Mouse (Mus musculus): ENCODE data around the gene Sf3a3.

The Sf3a3 gene

GRCm38 (mm10) chr4:124685897-124686402, 28.6 kb upstream of the Sf3a3 start:
- Histone ChIP-seq H3K27me3 (ENCODE audit: control insufficient read depth, insufficient read depth, low read length, poor library complexity, severe bottlenecking) (no peaks in the 10 kb centered on the region), H3K36me3 (ENCODE audit: control insufficient read depth, insufficient read depth, low read length, poor library complexity, severe bottlenecking) (peaks cover 10% of the 10 kb centered on the region)
- DNase-seq (ENCODE audit: low read depth, low spot score): no peak

DNA sequence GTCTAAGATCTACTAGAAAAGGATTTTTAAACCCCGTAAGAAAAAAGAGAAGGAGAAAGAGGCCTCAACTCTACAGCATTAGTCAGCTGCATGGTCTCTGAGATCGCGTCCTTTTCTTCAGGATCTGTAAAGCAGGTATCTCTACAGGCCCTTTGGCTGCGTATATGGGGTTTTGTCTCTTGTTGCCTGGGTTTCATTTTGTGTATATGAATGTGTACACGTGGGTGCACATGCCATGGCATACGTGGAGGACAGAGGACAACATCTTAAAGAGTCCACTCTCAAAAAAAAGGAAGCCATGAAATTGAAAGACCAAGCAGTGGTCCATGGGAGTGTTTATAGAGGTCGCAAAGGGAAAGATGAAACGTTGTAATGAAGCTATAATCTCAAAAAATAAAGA, 23.1 kb upstream of the Sf3a3 start:
- H3K36me3 ChIP-seq (ENCODE audit: control insufficient read depth, insufficient read depth, low read length, poor library complexity, severe bottlenecking): peaks cover 2% of the 10 kb centered on the region; the same call in 1 of the 2 replicates
- H3K27me3 ChIP-seq (ENCODE audit: control insufficient read depth, insufficient read depth, low read length, poor library complexity, severe bottlenecking): no peaks in the 10 kb centered on the region
- no peak for DNase-seq (ENCODE audit: low read depth, low spot score)

DNA sequence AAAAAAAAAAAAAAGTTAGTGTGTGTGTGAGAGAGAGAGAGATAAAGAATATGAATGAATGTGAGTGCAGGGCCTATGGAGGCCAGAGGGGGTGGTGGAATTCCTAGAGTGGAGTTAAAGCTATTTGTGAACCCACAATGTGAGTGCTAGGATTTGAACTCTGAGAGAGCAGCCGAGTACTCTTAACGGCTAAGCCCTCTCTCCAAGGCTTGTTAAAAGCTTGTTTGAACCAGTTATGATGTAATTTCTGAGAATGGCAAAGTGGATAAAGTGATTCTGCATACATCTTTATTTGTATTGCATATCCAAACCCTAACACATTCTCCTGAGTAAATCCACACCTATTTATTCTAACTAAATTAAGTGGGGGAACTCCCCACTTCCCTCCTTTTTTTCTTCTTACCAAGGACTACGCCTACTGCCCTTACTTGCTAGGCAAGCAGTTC, 22.1 kb upstream of the Sf3a3 start:
- Histone ChIP-seq H3K36me3 (ENCODE audit: control insufficient read depth, insufficient read depth, low read length, poor library complexity, severe bottlenecking) (peaks cover 2% of the 10 kb centered on the region; the same call in 1 of the 2 replicates), H3K27me3 (ENCODE audit: control insufficient read depth, insufficient read depth, low read length, poor library complexity, severe bottlenecking) (no peaks in the 10 kb centered on the region)
- DNase-seq (ENCODE audit: low read depth, low spot score): no peak

- DNase-seq (ENCODE audit: low read depth, low spot score): peak; percentile 90
- Histone ChIP-seq H3K36me3 (ENCODE audit: control insufficient read depth, insufficient read depth, low read length, poor library complexity, severe bottlenecking) (peaks cover 2% of the 10 kb centered on the region; the same call in 1 of the 2 replicates), H3K27me3 (ENCODE audit: control insufficient read depth, insufficient read depth, low read length, poor library complexity, severe bottlenecking) (no peaks in the 10 kb centered on the region)
Measured at GRCm38 (mm10) chr4:124693135-124693894, 21.3 kb upstream of the Sf3a3 start, which contains the start of gene Utp11. Gene Utp11 (minus strand): TSS chr4:124693600.

DNA sequence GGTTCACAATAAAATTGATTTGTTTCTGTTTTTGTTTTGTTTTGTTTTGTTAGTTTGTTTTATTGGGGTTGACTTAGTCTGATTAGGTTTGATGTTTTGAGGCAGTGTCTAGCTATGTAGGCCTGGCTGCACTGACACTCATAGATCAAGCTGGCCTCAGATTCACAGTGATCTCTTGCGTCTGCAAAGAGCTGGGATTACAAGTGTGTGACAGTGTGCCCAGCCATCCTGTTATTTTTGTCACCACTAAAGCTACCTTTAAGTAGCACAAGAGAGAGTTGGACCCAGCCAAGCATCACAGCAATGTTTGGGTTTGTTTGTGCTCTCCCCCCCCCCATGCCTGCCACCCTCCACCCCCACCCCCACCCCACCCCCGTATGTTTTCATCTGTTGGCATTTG, 20.0 kb upstream of the Sf3a3 start:
- H3K36me3 ChIP-seq (ENCODE audit: control insufficient read depth, insufficient read depth, low read length, poor library complexity, severe bottlenecking): peaks cover 2% of the 10 kb centered on the region; the same call in 1 of the 2 replicates
- H3K27me3 ChIP-seq (ENCODE audit: control insufficient read depth, insufficient read depth, low read length, poor library complexity, severe bottlenecking): no peaks in the 10 kb centered on the region
- no peak for DNase-seq (ENCODE audit: low read depth, low spot score)

- DNase-seq (ENCODE audit: low read depth, low spot score): peak; percentile 34
Measured at GRCm38 (mm10) chr4:124695786-124696516, 18.6 kb upstream of the Sf3a3 start.

DNA sequence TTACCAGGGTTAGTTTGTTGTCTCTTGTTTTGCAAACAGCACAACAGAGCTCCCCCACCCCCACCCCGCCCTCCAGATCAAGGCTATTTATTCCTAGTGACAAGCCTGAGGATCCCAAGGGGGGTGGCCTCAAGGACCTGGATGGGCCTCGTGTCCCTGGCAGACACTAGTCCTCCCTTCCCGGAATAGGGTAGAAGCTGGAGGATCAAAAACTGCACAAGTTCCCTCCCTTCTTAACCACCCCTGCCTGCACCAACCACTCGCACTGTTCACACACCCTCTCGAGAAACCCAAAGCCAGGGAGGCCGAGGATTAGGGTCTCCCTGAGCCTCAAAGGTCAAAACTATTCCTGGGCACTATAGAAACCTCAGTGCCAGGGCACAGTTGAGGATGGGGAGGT, 14.8 kb upstream of the Sf3a3 start:
- H3K36me3 ChIP-seq (ENCODE audit: control insufficient read depth, insufficient read depth, low read length, poor library complexity, severe bottlenecking): no peaks in the 10 kb centered on the region
- DNase-seq (ENCODE audit: low read depth, low spot score): no peak
- H3K27me3 ChIP-seq (ENCODE audit: control insufficient read depth, insufficient read depth, low read length, poor library complexity, severe bottlenecking): no peaks in the 10 kb centered on the region

More at GRCm38 (mm10) chr4:124695786-124696516, 18.6 kb upstream of the Sf3a3 start:
- peaks cover 2% of the 10 kb centered on the region; the same call in 1 of the 2 replicates for H3K36me3 ChIP-seq (ENCODE audit: control insufficient read depth, insufficient read depth, low read length, poor library complexity, severe bottlenecking)
- no peaks in the 10 kb centered on the region for H3K27me3 ChIP-seq (ENCODE audit: control insufficient read depth, insufficient read depth, low read length, poor library complexity, severe bottlenecking)

DNA sequence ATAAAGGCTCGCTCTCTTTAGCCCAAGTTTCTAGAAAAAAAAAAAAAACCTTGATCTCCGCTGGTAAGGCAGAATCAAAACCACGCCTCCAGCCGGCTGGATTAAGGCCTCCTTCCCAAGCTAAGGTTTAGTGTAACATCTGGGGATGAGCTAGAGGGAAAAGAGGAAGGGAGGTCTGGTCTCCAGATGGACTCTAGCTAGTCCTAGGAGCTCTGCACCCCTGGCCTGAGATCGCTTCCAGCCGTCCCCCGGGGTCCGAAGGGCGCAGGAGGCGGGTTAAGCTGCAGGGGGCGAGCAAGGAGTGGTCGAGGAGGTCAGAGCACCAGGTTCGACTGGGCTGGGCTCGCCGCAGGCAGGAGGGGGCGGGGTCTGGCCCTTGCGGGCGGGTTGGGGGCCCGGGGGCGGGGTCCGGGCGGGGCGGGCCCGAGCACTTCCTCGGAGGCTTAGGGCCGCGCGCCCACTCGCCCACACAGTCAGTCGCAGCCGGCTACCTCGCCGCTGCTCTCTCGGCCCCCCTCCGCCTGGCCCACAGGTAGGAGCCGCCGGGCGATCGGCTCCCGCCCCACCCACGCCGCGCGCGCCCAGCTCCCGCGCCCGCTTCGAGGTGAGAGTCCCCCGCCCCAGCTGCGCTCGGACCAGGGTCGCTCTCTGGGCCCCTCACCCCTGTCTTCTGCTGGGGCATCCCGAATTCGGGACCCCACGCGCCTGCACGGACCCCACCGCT, 14.2 kb upstream of the Sf3a3 start, which contains the start of gene Fhl3:
Gene Fhl3, plus strand, starts transcription at position 454 of the 724 bp plus-strand sequence.
- Histone ChIP-seq H3K27me3 (ENCODE audit: control insufficient read depth, insufficient read depth, low read length, poor library complexity, severe bottlenecking) (no peaks in the 10 kb centered on the region), H3K36me3 (ENCODE audit: control insufficient read depth, insufficient read depth, low read length, poor library complexity, severe bottlenecking) (no peaks in the 10 kb centered on the region)
- peak; percentile 77 for DNase-seq (ENCODE audit: low read depth, low spot score)

DNA sequence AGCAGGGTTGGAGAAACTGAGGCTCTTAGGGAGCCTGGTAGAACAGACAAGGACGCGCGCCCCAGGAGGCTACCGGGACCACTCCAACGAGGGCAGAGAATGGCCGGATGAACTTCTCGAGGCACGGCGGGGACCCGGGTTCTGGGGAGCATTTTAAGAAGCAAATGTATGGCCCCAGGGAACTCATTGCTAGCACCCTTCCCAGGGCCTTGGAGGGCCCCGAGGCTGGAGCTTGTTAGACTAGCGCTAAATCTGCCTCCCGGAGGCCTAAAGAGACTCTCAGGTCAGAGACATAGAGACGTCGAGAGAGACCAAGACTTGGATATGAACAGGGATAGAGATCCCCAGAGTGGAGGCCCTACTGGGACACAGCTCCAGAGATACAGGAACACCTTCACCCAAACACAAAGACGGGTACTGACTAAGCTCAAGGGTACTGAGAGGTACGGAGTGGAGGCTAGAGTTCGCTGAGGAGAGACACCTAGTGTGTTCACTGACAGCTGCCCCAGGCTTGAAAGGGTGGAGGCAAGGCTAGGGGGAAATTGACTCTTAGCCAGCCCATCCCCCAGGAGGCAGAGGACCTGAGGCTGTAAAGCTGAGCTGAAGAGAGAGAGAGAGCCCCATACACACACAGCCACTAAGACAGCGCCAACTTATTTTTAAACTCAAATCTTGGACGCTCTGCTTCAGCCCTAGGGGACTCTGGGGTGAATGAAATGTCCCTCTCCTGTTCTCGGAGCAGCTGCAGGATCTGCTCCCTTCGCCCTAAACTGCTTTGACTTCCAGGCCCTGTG, 13.3 kb upstream of the Sf3a3 start:
- H3K27me3 ChIP-seq (ENCODE audit: control insufficient read depth, insufficient read depth, low read length, poor library complexity, severe bottlenecking): no peaks in the 10 kb centered on the region
- no peaks in the 10 kb centered on the region for H3K36me3 ChIP-seq (ENCODE audit: control insufficient read depth, insufficient read depth, low read length, poor library complexity, severe bottlenecking)
- peak; percentile 45 for DNase-seq (ENCODE audit: low read depth, low spot score)

DNA sequence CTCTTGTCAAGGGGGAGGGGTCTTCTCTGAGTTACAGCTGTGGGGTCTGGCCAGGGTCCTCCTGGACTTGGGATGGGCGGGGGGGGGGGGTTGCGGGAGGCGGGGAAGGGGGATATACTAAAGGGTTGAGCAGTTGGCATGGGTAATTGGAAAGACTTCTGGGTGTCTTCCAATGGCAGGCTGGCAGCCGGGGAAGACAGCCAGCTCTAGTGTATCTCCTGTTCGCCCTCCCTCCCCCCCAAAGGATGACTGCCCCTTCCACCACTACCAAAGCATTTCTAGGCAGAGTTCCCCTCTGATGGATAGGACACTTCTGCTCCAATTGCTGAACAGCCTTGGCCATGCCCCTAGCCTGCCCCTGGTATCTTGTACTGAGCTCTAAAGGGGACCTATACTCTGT, 12.7 kb upstream of the Sf3a3 start:
- no peaks in the 10 kb centered on the region for H3K27me3 ChIP-seq (ENCODE audit: control insufficient read depth, insufficient read depth, low read length, poor library complexity, severe bottlenecking)
- H3K36me3 ChIP-seq (ENCODE audit: control insufficient read depth, insufficient read depth, low read length, poor library complexity, severe bottlenecking): no peaks in the 10 kb centered on the region
- DNase-seq (ENCODE audit: low read depth, low spot score): no peak

- no peak for DNase-seq (ENCODE audit: low read depth, low spot score)
- Histone ChIP-seq H3K27me3 (ENCODE audit: control insufficient read depth, insufficient read depth, low read length, poor library complexity, severe bottlenecking) (no peaks in the 10 kb centered on the region), H3K36me3 (ENCODE audit: control insufficient read depth, insufficient read depth, low read length, poor library complexity, severe bottlenecking) (no peaks in the 10 kb centered on the region)
Measured at GRCm38 (mm10) chr4:124703406-124703805, 11.2 kb upstream of the Sf3a3 start.

GRCm38 (mm10) chr4:124703881-124704796, 10.4 kb upstream of the Sf3a3 start:
- Histone ChIP-seq H3K36me3 (ENCODE audit: control insufficient read depth, insufficient read depth, low read length, poor library complexity, severe bottlenecking) (no peaks in the 10 kb centered on the region), H3K27me3 (ENCODE audit: control insufficient read depth, insufficient read depth, low read length, poor library complexity, severe bottlenecking) (no peaks in the 10 kb centered on the region)
- DNase-seq (ENCODE audit: low read depth, low spot score): peak; percentile 71

DNA sequence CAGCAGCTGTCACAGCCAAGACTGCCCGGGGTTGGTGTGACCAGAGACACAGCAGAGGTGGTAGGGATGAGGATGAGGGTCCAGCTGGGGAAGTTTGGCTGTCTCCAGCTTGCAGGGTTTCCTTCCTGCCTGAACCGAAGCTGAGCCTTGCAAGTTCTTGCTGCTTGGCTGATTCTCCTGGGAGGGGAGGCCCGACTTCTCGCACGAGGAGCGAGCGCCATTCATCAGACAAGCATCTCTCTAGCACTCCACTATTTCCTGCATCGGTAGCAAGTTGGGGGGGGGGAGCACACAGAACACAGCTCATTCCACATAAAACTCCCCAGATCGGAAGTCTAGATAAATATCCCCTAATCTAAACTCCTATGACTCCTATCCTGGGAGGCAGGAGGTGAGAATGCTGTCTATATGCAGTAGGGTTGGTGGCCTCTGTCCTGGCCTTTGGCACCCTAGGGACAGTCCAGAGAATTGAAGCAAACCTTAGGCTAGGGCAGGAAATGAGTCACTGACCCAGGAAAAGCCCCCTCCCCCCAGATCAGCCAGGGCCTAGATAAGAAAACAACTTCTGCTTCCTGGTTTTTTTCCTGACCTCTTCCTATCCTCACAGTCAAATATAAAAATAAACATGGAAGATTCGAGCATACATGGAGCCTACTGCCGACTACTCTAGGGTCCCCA, 9.6 kb upstream of the Sf3a3 start:
- Histone ChIP-seq H3K36me3 (ENCODE audit: control insufficient read depth, insufficient read depth, low read length, poor library complexity, severe bottlenecking) (no peaks in the 10 kb centered on the region), H3K27me3 (ENCODE audit: control insufficient read depth, insufficient read depth, low read length, poor library complexity, severe bottlenecking) (no peaks in the 10 kb centered on the region)
- no peak for DNase-seq (ENCODE audit: low read depth, low spot score)
